Comparison of ENCODE assay signal across 11 mouse cellular contexts in the genomic region with DNA sequence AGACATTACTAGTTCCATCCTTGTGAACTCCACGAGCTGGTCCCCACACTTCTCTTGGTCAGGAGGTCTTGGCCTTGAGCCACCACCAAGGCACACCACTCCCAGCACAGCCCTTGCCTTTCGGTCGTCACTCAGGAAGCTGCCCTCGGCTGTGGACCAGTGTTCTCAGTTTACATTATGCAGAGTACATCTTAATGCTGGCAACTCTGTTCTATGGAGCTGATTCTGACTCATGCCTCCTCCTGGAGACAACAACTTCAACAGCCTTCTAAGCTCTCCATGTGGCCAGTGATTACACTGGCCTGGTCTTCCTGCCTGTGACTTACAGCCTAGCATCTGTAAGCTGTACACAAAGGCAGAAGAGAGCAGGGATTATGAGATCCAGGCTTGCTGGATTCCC.
"Had no signal": no experiment of that assay in that cellular context is flagged by ENCODE, and none has a peak within 500 bp of the region (broad histone marks: within the 10 kb centered on the region; RNA-seq: fewer than 3 reads in every experiment).

No protein-coding gene starts in this region.

- H3K4me3 ChIP-seq: left cerebral cortex, adult 2 months; liver, embryonic 13.5 days had no signal

- H3K4me2 ChIP-seq: liver, embryonic 13.5 days; midbrain, embryonic 11.5 days had no signal

- H3K9me3 ChIP-seq: liver, embryonic 13.5 days had no signal

- H3K9ac ChIP-seq: liver, embryonic 13.5 days had no signal

- H3K27ac ChIP-seq: left cerebral cortex, adult 2 months; liver, embryonic 13.5 days had no signal

- H3K36me3 ChIP-seq: liver, embryonic 13.5 days had no signal

- ATAC-seq: intestine, embryonic 16.5 days had no signal

- H3K4me1 ChIP-seq: liver, embryonic 13.5 days had no signal

- DNase-seq: kidney, adult 18-20 months; kidney, adult 9 months; kidney, postnatal 14 days; kidney, postnatal 4 days; layer of hippocampus, postnatal 36 days; liver, embryonic 13.5 days; midbrain, embryonic 14.5 days; thymus, postnatal 25 days had no signal

- H3K27me3 ChIP-seq: liver, embryonic 13.5 days had no signal
